10 mouse cellular contexts compared by ENCODE assay signal in genomic region chr3:59079327-59079726, GRCm38 (mm10). TPM values are rescaled to one million over a fixed set of nuclear protein-coding genes. Genes with fewer than 3 reads are reported as not detected.
A peak's percentile ranks its signal among the peaks of the same experiment; 100 is the strongest.
DNase-seq lines count a peak whose midpoint lies in the region; ATAC-seq and TF ChIP-seq lines count a peak whose summit lies in the region.
"Had no signal": no experiment of that assay in that cellular context is flagged by ENCODE, and none has a peak within 500 bp of the region (broad histone marks: within the 10 kb centered on the region; RNA-seq: fewer than 3 reads in every experiment).

No protein-coding gene starts in this region.

- ATAC-seq in kidney, embryonic 15.5 days (replicated peaks; ENCODE audit: low FRiP score): no peak
- ATAC-seq in midbrain, postnatal 0 days (ENCODE audit: low FRiP score): no peak; the same call in 1 of the 2 replicates

- peak; percentile 10 for DNase-seq in kidney, adult 18-20 months
- DNase-seq in ES-E14 (ENCODE audit: low read depth, low spot score): peak; percentile 73
- peak; percentile 81 for DNase-seq in c-Kit-positive CD71-negative TER-119-negative erythroid progenitor cells, embryonic 14.5 days (ENCODE audit: low read depth)
- DNase-seq in fibroblast of lung, adult 2 months (ENCODE audit: low read depth): peak; percentile 22
- DNase-seq in kidney, postnatal 36 days: peak; percentile 45 to 67
- DNase-seq in midbrain, postnatal 0 days (ENCODE audit: low spot score): peak; percentile 64
- DNase-seq in yolk sac, embryonic 10.5 days (ENCODE audit: low spot score): peak; percentile 13

- H3K27me3 ChIP-seq in kidney, embryonic 15.5 days: no peaks in the 10 kb centered on the region
- no peaks in the 10 kb centered on the region for H3K27me3 ChIP-seq in midbrain, postnatal 0 days (ENCODE audit: insufficient read depth, low read length)
- H3K27me3 ChIP-seq: embryonic facial prominence, embryonic 15.5 days had no signal

- no peak overlapping the region for H3K9ac ChIP-seq in kidney, embryonic 15.5 days
- H3K9ac ChIP-seq in ES-E14 (ENCODE audit: insufficient read depth, low read depth, low read length, poor library complexity, severe bottlenecking): no peak overlapping the region
- no peak overlapping the region for H3K9ac ChIP-seq in midbrain, postnatal 0 days (replicated peaks; ENCODE audit: low read length, poor library complexity, severe bottlenecking)
- H3K9ac ChIP-seq: embryonic facial prominence, embryonic 15.5 days had no signal

- no peak overlapping the region for H3K4me2 ChIP-seq in kidney, embryonic 15.5 days
- no peak overlapping the region for H3K4me2 ChIP-seq in midbrain, postnatal 0 days (ENCODE audit: low read depth, low read length, poor library complexity, severe bottlenecking)
- H3K4me2 ChIP-seq: embryonic facial prominence, embryonic 15.5 days had no signal

- H3K27ac ChIP-seq in kidney, embryonic 15.5 days: no peak overlapping the region
- no peak overlapping the region for H3K27ac ChIP-seq in ES-E14 (ENCODE audit: insufficient read depth, low read depth, low read length, poor library complexity, severe bottlenecking)
- H3K27ac ChIP-seq in midbrain, postnatal 0 days (ENCODE audit: low read depth, low read length): no peak overlapping the region
- H3K27ac ChIP-seq: embryonic facial prominence, embryonic 15.5 days; macrophage had no signal

- H3K4me1 ChIP-seq in kidney, embryonic 15.5 days: peaks cover 14% of the 10 kb centered on the region
- H3K4me1 ChIP-seq in ES-E14 (ENCODE audit: control insufficient read depth in 2 of 2, insufficient read depth in 2 of 2, low read length in 2 of 2, poor library complexity in 1 of 2): peaks cover 2 to 5% of the 10 kb centered on the region in 2 experiments; a peak in 1 of 4 replicates
- no peaks in the 10 kb centered on the region for H3K4me1 ChIP-seq in midbrain, postnatal 0 days (ENCODE audit: insufficient read depth, low read length)

- no peaks in the 10 kb centered on the region for H3K36me3 ChIP-seq in kidney, embryonic 15.5 days
- H3K36me3 ChIP-seq in ES-E14 (ENCODE audit: control insufficient read depth, insufficient read depth, low read length, poor library complexity, severe bottlenecking): no peaks in the 10 kb centered on the region
- H3K36me3 ChIP-seq in midbrain, postnatal 0 days (ENCODE audit: insufficient read depth, low read length): peaks cover 5% of the 10 kb centered on the region
- H3K36me3 ChIP-seq: embryonic facial prominence, embryonic 15.5 days had no signal

- WGBS in kidney, embryonic 15.5 days: 43% methylated on average over 4 of the region's 4 CpGs
- 45% methylated on average over 4 of the region's 4 CpGs for WGBS in midbrain, postnatal 0 days

- no peak overlapping the region for H3K4me3 ChIP-seq in kidney, embryonic 15.5 days (replicated peaks)
- no peak overlapping the region for H3K4me3 ChIP-seq in ES-E14 (ENCODE audit: insufficient read depth in 1 of 2, low read depth in 1 of 2, low read length in 2 of 2, poor library complexity in 1 of 2, severe bottlenecking in 1 of 2)
- H3K4me3 ChIP-seq in midbrain, postnatal 0 days (ENCODE audit: low read depth, low read length): no peak overlapping the region
- H3K4me3 ChIP-seq: embryonic facial prominence, embryonic 15.5 days had no signal

- in situ Hi-C loops in ES-E14 (cut with MboI; ENCODE audit: low sequenced_read_pairs in 2 of 2, unreplicated experiment in 2 of 2): no loop called here

- no peaks in the 10 kb centered on the region for H3K9me3 ChIP-seq in kidney, embryonic 15.5 days (replicated peaks)
- H3K9me3 ChIP-seq in ES-E14 (ENCODE audit: control insufficient read depth, insufficient read depth, low read depth, low read length): no peaks in the 10 kb centered on the region
- H3K9me3 ChIP-seq in midbrain, postnatal 0 days (ENCODE audit: low read length): no peaks in the 10 kb centered on the region
- H3K9me3 ChIP-seq: embryonic facial prominence, embryonic 15.5 days had no signal

- peak; percentile 69 for TF ChIP-seq CTCF in midbrain, postnatal 0 days (IDR thresholded peaks at IDR 0.05)

TF ChIP-seq in ES-E14, 5 proteins besides CTCF, POLR2A, EP300 and RAD21:
- TF ChIP-seq ZNF384 (IDR thresholded peaks at IDR 0.05; ENCODE audit: low read depth, low read length) (no peak), MAFK (IDR thresholded peaks at IDR 0.05; ENCODE audit: insufficient read depth, low read depth, low read length) (peak; percentile 87)

RNA-seq across cellular contexts. Expression of gene Gpr171, which starts 22.3 kb away (rescaled TPM):
- 1.0 and 1.5 TPM in 2 replicates for polyA plus RNA-seq in kidney, embryonic 15.5 days (2015; fragmentation: Nextera tagmentation; extraction: Ambion mirVana)
- 0.09 TPM in 1 of 2 replicates, not detected in the other for total RNA-seq in ES-E14 (2012; rRNA removed)
- total RNA-seq in midbrain, postnatal 0 days (2014; rRNA removed): not detected in 2 replicates
- 0.43 and 0.74 TPM in 2 replicates for polyA plus RNA-seq in midbrain, postnatal 0 days (2015; fragmentation: Nextera tagmentation; extraction: Ambion mirVana)

Comparison
In these comparisons a context has a peak if more than half of its experiments do, and no peak if none do; other contexts are left out.
1. DNase-seq: peak in every context shown above with its lines; median percentile 81 in c-Kit-positive CD71-negative TER-119-negative erythroid progenitor cells, embryonic 14.5 days; 73 in ES-E14; 64 in midbrain, postnatal 0 days; 56 in kidney, postnatal 36 days; 22 in fibroblast of lung, adult 2 months; 13 in yolk sac, embryonic 10.5 days; 10 in kidney, adult 18-20 months.